36 mouse cellular contexts compared by ENCODE assay signal in the genomic region with DNA sequence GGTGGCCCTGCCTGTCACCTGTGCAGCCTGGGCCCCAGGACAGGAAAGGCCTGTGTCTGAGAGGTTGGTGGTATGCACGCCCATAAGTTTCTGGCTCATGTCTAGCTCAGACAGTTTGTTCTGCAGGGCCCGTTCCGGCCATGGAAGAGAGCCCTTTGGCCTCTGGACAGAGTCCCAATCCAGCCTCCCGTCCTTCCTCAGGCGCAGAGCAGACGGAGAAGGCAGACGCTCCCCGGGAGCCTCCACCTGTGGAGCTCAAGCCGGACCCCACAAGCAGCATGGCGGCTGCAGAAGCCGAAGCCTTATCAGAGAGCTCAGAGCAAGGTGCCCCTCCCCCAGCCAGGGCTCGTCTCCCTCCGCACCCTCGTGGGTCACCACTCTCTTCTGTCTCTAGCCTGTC. TPM values are rescaled to one million over a fixed set of nuclear protein-coding genes. Genes with fewer than 3 reads are reported as not detected.
DNase-seq lines count a peak whose midpoint lies in the region; ATAC-seq and TF ChIP-seq lines count a peak whose summit lies in the region.
"Had no signal": no experiment of that assay in that cellular context is flagged by ENCODE, and none has a peak within 500 bp of the region (broad histone marks: within the 10 kb centered on the region; RNA-seq: fewer than 3 reads in every experiment).

No protein-coding gene starts in this region.

- no peak overlapping the region for H3K27ac ChIP-seq in kidney, embryonic 14.5 days (ENCODE audit: low read depth, low read length)
- H3K27ac ChIP-seq in liver, postnatal 0 days (ENCODE audit: low read depth), result no peak overlapping the region
- H3K27ac ChIP-seq in liver, embryonic 12.5 days, result no peak overlapping the region
- no peak overlapping the region for H3K27ac ChIP-seq in midbrain, embryonic 11.5 days (ENCODE audit: low read depth, low read length)
- H3K27ac ChIP-seq: heart, embryonic 13.5 days; hindbrain, embryonic 10.5 days; hindbrain, embryonic 15.5 days; midbrain, embryonic 13.5 days; neural tube, embryonic 15.5 days; stomach, embryonic 15.5 days had no signal

- H3K36me3 ChIP-seq in kidney, embryonic 14.5 days (ENCODE audit: control insufficient read depth, insufficient read depth, low read length), result peaks cover 75% of the 10 kb centered on the region
- H3K36me3 ChIP-seq in liver, postnatal 0 days (replicated peaks; ENCODE audit: insufficient read depth, low read length), result peaks cover 47% of the 10 kb centered on the region
- peaks cover 77% of the 10 kb centered on the region for H3K36me3 ChIP-seq in liver, embryonic 12.5 days
- peaks cover 43% of the 10 kb centered on the region for H3K36me3 ChIP-seq in midbrain, embryonic 11.5 days (ENCODE audit: control insufficient read depth, insufficient read depth, low read length)

- 84% methylated on average over 13 of the region's 14 CpGs for WGBS in kidney, embryonic 14.5 days
- WGBS in liver, postnatal 0 days (ENCODE audit: insufficient replicate concordance), result 72% methylated on average over 14 of the region's 14 CpGs
- 75% methylated on average over 14 of the region's 14 CpGs for WGBS in liver, embryonic 12.5 days (ENCODE audit: insufficient replicate concordance)
- 88% methylated on average over 14 of the region's 14 CpGs for WGBS in midbrain, embryonic 11.5 days

- no peak overlapping the region for H3K4me2 ChIP-seq in kidney, embryonic 14.5 days (replicated peaks; ENCODE audit: low read depth, low read length)
- no peak overlapping the region for H3K4me2 ChIP-seq in liver, postnatal 0 days (ENCODE audit: low read depth, low read length)
- no peak overlapping the region for H3K4me2 ChIP-seq in liver, embryonic 12.5 days
- H3K4me2 ChIP-seq in midbrain, embryonic 11.5 days, result no peak overlapping the region
- H3K4me2 ChIP-seq: heart, embryonic 13.5 days; hindbrain, embryonic 15.5 days; midbrain, embryonic 13.5 days; neural tube, embryonic 15.5 days; stomach, embryonic 15.5 days had no signal

- TF ChIP-seq CTCF in liver, postnatal 0 days (IDR thresholded peaks at IDR 0.05; ENCODE audit: low read depth), result no peak

- H3K9ac ChIP-seq in kidney, embryonic 14.5 days (ENCODE audit: low read depth, low read length), result no peak overlapping the region
- H3K9ac ChIP-seq in liver, postnatal 0 days (replicated peaks), result no peak overlapping the region
- H3K9ac ChIP-seq in liver, embryonic 12.5 days, result no peak overlapping the region
- no peak overlapping the region for H3K9ac ChIP-seq in midbrain, embryonic 11.5 days (ENCODE audit: low read length)
- H3K9ac ChIP-seq: heart, embryonic 13.5 days; hindbrain, embryonic 15.5 days; midbrain, embryonic 13.5 days; neural tube, embryonic 15.5 days; stomach, embryonic 15.5 days had no signal

- no peak for ATAC-seq in kidney, embryonic 14.5 days (ENCODE audit: low FRiP score, low TSS enrichment)
- ATAC-seq in liver, postnatal 0 days, result peak; percentile 13; the same call in 1 of the 2 replicates
- no peak for ATAC-seq in liver, embryonic 12.5 days
- ATAC-seq in midbrain, embryonic 11.5 days (ENCODE audit: low FRiP score), result no peak
- no peak for ATAC-seq in monocyte, adult 5-6 weeks (replicated peaks; ENCODE audit: insufficient number of reproducible peaks, low FRiP score, low TSS enrichment, poor library complexity, severe bottlenecking)
- ATAC-seq: CD4-positive, CD25-positive, alpha-beta regulatory T cell, adult 4 months; forebrain, embryonic 14.5 days; inflammation-experienced regulatory T-cells, adult 6 months; lung, postnatal 0 days; midbrain, embryonic 13.5 days had no signal

- peaks cover 7% of the 10 kb centered on the region for H3K4me1 ChIP-seq in kidney, embryonic 14.5 days (ENCODE audit: control insufficient read depth, insufficient read depth, low read length)
- no peaks in the 10 kb centered on the region for H3K4me1 ChIP-seq in liver, postnatal 0 days (ENCODE audit: insufficient read depth)
- peaks cover 10% of the 10 kb centered on the region; the same call in 1 of the 2 replicates for H3K4me1 ChIP-seq in liver, embryonic 12.5 days
- H3K4me1 ChIP-seq in midbrain, embryonic 11.5 days (ENCODE audit: control insufficient read depth, insufficient read depth, low read length), result peaks cover 10% of the 10 kb centered on the region

- peak; percentile 69 for DNase-seq in kidney, adult 18-20 months
- peak; percentile 17 for DNase-seq in liver, postnatal 0 days
- peak; percentile 72 for DNase-seq in testis, postnatal 10 days (ENCODE audit: low spot score)
- DNase-seq in midbrain, embryonic 11.5 days (ENCODE audit: low spot score, missing footprints), result no peak
- DNase-seq: adrenal gland, postnatal 14 days; cerebellum, adult 11 months; cerebellum, adult 9-10 months; cerebellum, postnatal 36 days; heart, postnatal 10 days; layer of hippocampus, adult 9-11 months; liver; lung, adult 18-20 months; lung, postnatal 4 days; retina, postnatal 1 day; right cerebral cortex, postnatal 14 days; thymus, postnatal 25 days had no signal

- TF ChIP-seq EP300 in liver, postnatal 0 days (IDR thresholded peaks at IDR 0.05; ENCODE audit: low read depth), result no peak

- no peak overlapping the region for H3K4me3 ChIP-seq in kidney, embryonic 14.5 days (ENCODE audit: low read length)
- no peak overlapping the region for H3K4me3 ChIP-seq in liver, postnatal 0 days (ENCODE audit: low read depth, low read length)
- no peak overlapping the region for H3K4me3 ChIP-seq in liver, embryonic 12.5 days
- H3K4me3 ChIP-seq in midbrain, embryonic 11.5 days (ENCODE audit: low read depth, low read length), result no peak overlapping the region
- H3K4me3 ChIP-seq: heart, embryonic 13.5 days; hindbrain, embryonic 10.5 days; hindbrain, embryonic 15.5 days; megakaryocyte, embryonic 14.5 days; midbrain, embryonic 13.5 days; neural tube, embryonic 15.5 days; stomach, embryonic 15.5 days had no signal

- no peaks in the 10 kb centered on the region for H3K9me3 ChIP-seq in kidney, embryonic 14.5 days (ENCODE audit: control insufficient read depth, low read length)
- H3K9me3 ChIP-seq in liver, postnatal 0 days (ENCODE audit: low read length), result no peaks in the 10 kb centered on the region
- no peaks in the 10 kb centered on the region for H3K9me3 ChIP-seq in liver, embryonic 12.5 days (replicated peaks)
- H3K9me3 ChIP-seq in midbrain, embryonic 11.5 days (ENCODE audit: control insufficient read depth, low read length), result no peaks in the 10 kb centered on the region
- H3K9me3 ChIP-seq: heart, embryonic 13.5 days; hindbrain, embryonic 10.5 days; hindbrain, embryonic 15.5 days; megakaryocyte, embryonic 14.5 days; midbrain, embryonic 13.5 days; neural tube, embryonic 15.5 days; stomach, embryonic 15.5 days had no signal

- H3K27me3 ChIP-seq in kidney, embryonic 14.5 days (ENCODE audit: control insufficient read depth, insufficient read depth, low read length), result no peaks in the 10 kb centered on the region
- H3K27me3 ChIP-seq in liver, postnatal 0 days (ENCODE audit: insufficient read depth, low read length), result no peaks in the 10 kb centered on the region
- H3K27me3 ChIP-seq in liver, embryonic 12.5 days (replicated peaks), result no peaks in the 10 kb centered on the region
- H3K27me3 ChIP-seq in midbrain, embryonic 11.5 days (ENCODE audit: control insufficient read depth, insufficient read depth, low read length), result no peaks in the 10 kb centered on the region
- H3K27me3 ChIP-seq: heart, embryonic 13.5 days; hindbrain, embryonic 15.5 days; megakaryocyte, embryonic 14.5 days; midbrain, embryonic 13.5 days; neural tube, embryonic 15.5 days; stomach, embryonic 15.5 days had no signal

RNA-seq across cellular contexts. Expression of gene Zbtb17, which starts 19.0 kb away (rescaled TPM):
- polyA plus RNA-seq in kidney, embryonic 14.5 days (2014; fragmentation: Nextera tagmentation; extraction: Ambion mirVana), result 28.0 and 37.3 TPM in 2 replicates
- 4.6 and 5.5 TPM in 2 replicates for polyA plus RNA-seq in liver, postnatal 0 days (2015; fragmentation: Nextera tagmentation; extraction: Ambion mirVana)
- polyA plus RNA-seq in liver, embryonic 12.5 days (2016; fragmentation: Nextera tagmentation; extraction: Ambion mirVana), result 15.6 and 16.8 TPM in 2 replicates
- polyA plus RNA-seq in midbrain, embryonic 11.5 days (2014; fragmentation: Nextera tagmentation; extraction: Ambion mirVana), result 37.4 and 40.6 TPM in 2 replicates
- 21.7 to 33.8 TPM (median 27.3 TPM) in 3 replicates for total RNA-seq in monocyte, adult 5-6 weeks (2017)

RNA-seq across cellular contexts. Expression of gene Srarp, which starts 27.6 kb away (rescaled TPM):
- polyA plus RNA-seq in kidney, embryonic 14.5 days (2014; fragmentation: Nextera tagmentation; extraction: Ambion mirVana), result not detected in 2 replicates
- not detected in 2 replicates for polyA plus RNA-seq in liver, postnatal 0 days (2015; fragmentation: Nextera tagmentation; extraction: Ambion mirVana)
- polyA plus RNA-seq in liver, embryonic 12.5 days (2016; fragmentation: Nextera tagmentation; extraction: Ambion mirVana), result not detected in 2 replicates
- not detected in 2 replicates for polyA plus RNA-seq in midbrain, embryonic 11.5 days (2014; fragmentation: Nextera tagmentation; extraction: Ambion mirVana)
- not detected in 3 replicates for total RNA-seq in monocyte, adult 5-6 weeks (2017)
- total RNA-seq: adrenal gland, postnatal 14 days; gastrocnemius, postnatal 4 days; heart, postnatal 10 days had no signal
- polyA plus RNA-seq: CD4-positive, CD25-positive, alpha-beta regulatory T cell, adult 4 months; embryonic facial prominence, embryonic 11.5 days; heart, embryonic 13.5 days; hindbrain, embryonic 10.5 days; inflammation-experienced regulatory T-cells, adult 6 months; limb, embryonic 11.5 days; lung, postnatal 0 days; midbrain, embryonic 13.5 days; stomach, embryonic 15.5 days had no signal

RNA-seq across cellular contexts. Expression of gene Hspb7, which starts 42.9 kb away (rescaled TPM):
- 0.09 TPM in 1 of 2 replicates, not detected in the other for polyA plus RNA-seq in kidney, embryonic 14.5 days (2014; fragmentation: Nextera tagmentation; extraction: Ambion mirVana)
- polyA plus RNA-seq in liver, postnatal 0 days (2015; fragmentation: Nextera tagmentation; extraction: Ambion mirVana), result 0.04 and 0.49 TPM in 2 replicates
- polyA plus RNA-seq in liver, embryonic 12.5 days (2016; fragmentation: Nextera tagmentation; extraction: Ambion mirVana), result 0.04 and 0.08 TPM in 2 replicates
- polyA plus RNA-seq in midbrain, embryonic 11.5 days (2014; fragmentation: Nextera tagmentation; extraction: Ambion mirVana), result not detected in 2 replicates
- total RNA-seq in monocyte, adult 5-6 weeks (2017), result 0.64 TPM in 1 of 3 replicates, not detected in the others
- polyA plus RNA-seq: CD4-positive, CD25-positive, alpha-beta regulatory T cell, adult 4 months; forebrain, embryonic 14.5 days; hindbrain, embryonic 10.5 days; hindbrain, embryonic 15.5 days; inflammation-experienced regulatory T-cells, adult 6 months; midbrain, embryonic 13.5 days had no signal

RNA-seq across cellular contexts. Expression of gene Clcnkb, which starts 47.7 kb away (rescaled TPM):
- polyA plus RNA-seq in kidney, embryonic 14.5 days (2014; fragmentation: Nextera tagmentation; extraction: Ambion mirVana), result 3.6 and 6.0 TPM in 2 replicates
- polyA plus RNA-seq in liver, postnatal 0 days (2015; fragmentation: Nextera tagmentation; extraction: Ambion mirVana), result not detected in 2 replicates
- not detected in 2 replicates for polyA plus RNA-seq in liver, embryonic 12.5 days (2016; fragmentation: Nextera tagmentation; extraction: Ambion mirVana)
- polyA plus RNA-seq in midbrain, embryonic 11.5 days (2014; fragmentation: Nextera tagmentation; extraction: Ambion mirVana), result not detected in 2 replicates
- not detected in 3 replicates for total RNA-seq in monocyte, adult 5-6 weeks (2017)
- total RNA-seq: adrenal gland, postnatal 14 days; left cerebral cortex, adult 18-20 months; left cerebral cortex, postnatal 14 days had no signal
- polyA plus RNA-seq: CD4-positive, CD25-positive, alpha-beta regulatory T cell, adult 4 months; embryonic facial prominence, embryonic 11.5 days; forebrain, embryonic 14.5 days; hindbrain, embryonic 10.5 days; hindbrain, embryonic 15.5 days; inflammation-experienced regulatory T-cells, adult 6 months; large intestine, adult 2 months; limb, embryonic 11.5 days; lung, postnatal 0 days; midbrain, embryonic 13.5 days; stomach, embryonic 15.5 days had no signal
